Mouse (Mus musculus) cortical plate, adult 2 months (tissue): ENCODE measurements around the gene Tomm40. TPM values are rescaled to one million over a fixed set of nuclear protein-coding genes. Genes with fewer than 3 reads are reported as not detected.
A peak's percentile ranks its signal among the peaks of the same experiment; 100 is the strongest.

ENCODE experiments used
- H3K27ac ChIP-seq: fragments of 200-500 bp; 2 replicates; pipeline ENCODE4 v1.5.1; 2012; ENCODE audit warnings: low read length, control low read depth, inconsistent platforms; ENCODE audit not compliant: insufficient read depth
- H3K4me1 ChIP-seq: fragments of 200-500 bp; 2 replicates; pipeline ENCODE4 v1.6.1; 2011; ENCODE audit warnings: low read length; ENCODE audit not compliant: control insufficient read depth, insufficient read depth
- H3K4me3 ChIP-seq: fragments of 200-500 bp; 2 replicates; pipeline ENCODE4 v1.5.1; 2011; ENCODE audit warnings: mild to moderate bottlenecking, low read length, control low read depth; ENCODE audit not compliant: insufficient read depth
- CTCF ChIP-seq: fragments of 200-500 bp; IDR thresholded peaks from 2 replicates; pipeline ENCODE4 v1.5.1; 2011; ENCODE audit warnings: mild to moderate bottlenecking, control low read depth, low read length; ENCODE audit not compliant: insufficient read depth; ENCODE audit errors: extremely low read depth
- POLR2A ChIP-seq: fragments of 200-500 bp; IDR thresholded peaks from 2 replicates; pipeline ENCODE4 v1.6.1; 2011; ENCODE audit warnings: mild to moderate bottlenecking, low read length, control low read depth; ENCODE audit not compliant: insufficient read depth; ENCODE audit errors: extremely low read depth
- polyA plus RNA-seq: library from polyadenylated mRNA; depleted of rRNA; stranded (reverse); fragments of >200 nt; gene quantifications from 2 replicates; pipeline ENCODE4 v1.2.3, GENCODE M21; 2012; rRNA removed

Tomm40 gene
- 108 TPM in 2 replicates for polyA plus RNA-seq

GRCm38 (mm10) chr7:19715239-19716054 lies at the start of gene Tomm40:
Tomm40 (minus strand) TSS chr7:19715438.
- TF ChIP-seq POLR2A, result peak; percentile 39; the same call in 1 of the 2 replicates
- TF ChIP-seq CTCF, result no peak
- peak within 1 kb of the TSS; percentile 44 for H3K4me3 ChIP-seq
- H3K27ac ChIP-seq, result peak within 1 kb of the TSS; percentile 18
- H3K4me1 ChIP-seq, result no peaks in the 10 kb centered on the region

GRCm38 (mm10) chr7:19764581-19764980 lies 49.3 kb upstream of the Tomm40 start:
- Histone ChIP-seq H3K27ac (no peak overlapping the region), H3K4me3 (no peak overlapping the region), H3K4me1 (no peaks in the 10 kb centered on the region)
- TF ChIP-seq CTCF (no peak), POLR2A (no peak)

DNA sequence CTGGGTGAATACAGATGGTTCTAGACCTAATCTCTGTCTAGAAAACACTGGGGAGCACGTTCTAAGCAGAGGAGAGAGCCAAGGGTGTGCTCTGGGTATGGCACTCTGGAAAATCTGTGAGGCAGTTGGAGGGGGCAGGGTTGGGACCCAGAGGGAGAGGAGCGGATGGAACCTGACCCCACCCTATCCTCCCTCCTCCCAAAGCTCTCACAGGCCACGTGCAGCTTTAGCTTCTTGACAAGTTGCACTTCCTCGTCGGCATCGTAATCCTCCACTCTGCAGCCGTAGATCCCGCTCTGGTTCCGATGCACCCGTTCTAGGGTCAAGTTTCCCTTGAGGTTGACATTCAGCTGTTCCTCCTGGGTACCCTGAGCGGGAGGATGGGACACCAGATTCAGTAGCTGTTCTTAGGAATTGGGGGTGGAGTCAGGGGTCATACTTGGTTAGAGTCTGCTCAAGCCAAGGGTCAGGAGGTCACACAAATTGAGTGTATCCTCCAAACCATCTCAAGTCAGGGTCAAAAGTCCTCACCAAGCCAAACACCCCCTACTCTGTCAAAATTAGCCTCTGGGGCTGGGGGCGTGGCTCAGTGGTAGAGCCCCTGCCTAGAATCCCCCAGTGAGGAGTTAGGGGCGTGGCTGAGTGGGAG lies 48.7 kb upstream of the Tomm40 start:
- no peak overlapping the region for H3K27ac ChIP-seq
- H3K4me1 ChIP-seq, result no peaks in the 10 kb centered on the region
- H3K4me3 ChIP-seq, result no peak overlapping the region
- TF ChIP-seq CTCF (no peak), POLR2A (no peak)

DNA sequence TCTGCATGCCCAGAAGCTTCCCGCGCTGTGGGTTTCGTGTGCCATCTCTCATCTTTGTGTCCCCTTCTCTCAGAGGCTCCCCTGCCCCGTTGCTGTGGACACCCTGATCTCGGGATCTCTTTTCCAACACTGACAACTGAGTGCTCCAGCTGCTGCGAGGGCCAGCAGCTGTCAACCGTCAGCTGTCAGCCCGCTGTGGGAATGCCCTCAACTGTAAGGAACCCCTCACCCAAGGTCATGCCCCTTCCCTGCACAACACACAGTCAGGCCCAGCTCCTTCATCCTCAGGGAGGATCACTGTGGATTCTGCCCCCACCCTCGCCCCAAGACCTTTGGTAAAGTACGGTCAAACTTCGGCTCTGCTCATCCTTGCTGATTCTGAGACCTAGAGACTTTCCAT lies 47.0 kb upstream of the Tomm40 start:
- Histone ChIP-seq H3K27ac (no peak overlapping the region), H3K4me3 (no peak overlapping the region), H3K4me1 (no peaks in the 10 kb centered on the region)
- TF ChIP-seq POLR2A (no peak), CTCF (no peak)

GRCm38 (mm10) chr7:19760021-19760420 lies 44.8 kb upstream of the Tomm40 start:
- TF ChIP-seq POLR2A, result no peak
- no peak for TF ChIP-seq CTCF

DNA sequence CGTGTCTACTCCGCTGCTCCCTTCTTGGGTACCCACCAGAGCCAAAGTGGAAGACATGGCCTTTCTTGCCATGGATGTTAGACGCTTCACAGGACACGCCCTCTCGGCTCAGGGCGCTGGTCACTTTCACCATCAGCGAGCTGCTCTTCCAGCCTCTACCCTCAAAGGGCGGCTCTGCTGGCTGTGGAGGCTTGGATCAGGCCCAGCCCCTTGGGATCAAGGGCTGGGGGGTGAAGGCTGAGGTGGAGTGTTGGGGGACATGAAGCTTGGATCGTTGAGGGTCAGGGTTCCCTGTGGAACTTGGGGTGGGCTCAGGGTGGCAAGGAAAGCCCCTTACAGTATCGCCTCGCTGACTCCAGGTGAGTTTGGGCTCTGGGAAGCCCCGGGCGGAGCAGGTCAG lies 43.4 kb upstream of the Tomm40 start:
- TF ChIP-seq CTCF, result no peak
- TF ChIP-seq POLR2A, result no peak
- H3K27ac ChIP-seq, result no peak overlapping the region
- H3K4me3 ChIP-seq, result no peak overlapping the region
- H3K4me1 ChIP-seq, result no peaks in the 10 kb centered on the region

More at GRCm38 (mm10) chr7:19760021-19760420, 44.8 kb upstream of the Tomm40 start:
- H3K27ac ChIP-seq, result no peak overlapping the region
- no peaks in the 10 kb centered on the region for H3K4me1 ChIP-seq
- H3K4me3 ChIP-seq, result no peak overlapping the region

GRCm38 (mm10) chr7:19755851-19756786 lies 40.9 kb upstream of the Tomm40 start:
- Histone ChIP-seq H3K4me3 (no peak overlapping the region), H3K4me1 (no peaks in the 10 kb centered on the region), H3K27ac (peak overlapping the region; percentile 49)
- TF ChIP-seq POLR2A, result no peak
- TF ChIP-seq CTCF, result no peak

DNA sequence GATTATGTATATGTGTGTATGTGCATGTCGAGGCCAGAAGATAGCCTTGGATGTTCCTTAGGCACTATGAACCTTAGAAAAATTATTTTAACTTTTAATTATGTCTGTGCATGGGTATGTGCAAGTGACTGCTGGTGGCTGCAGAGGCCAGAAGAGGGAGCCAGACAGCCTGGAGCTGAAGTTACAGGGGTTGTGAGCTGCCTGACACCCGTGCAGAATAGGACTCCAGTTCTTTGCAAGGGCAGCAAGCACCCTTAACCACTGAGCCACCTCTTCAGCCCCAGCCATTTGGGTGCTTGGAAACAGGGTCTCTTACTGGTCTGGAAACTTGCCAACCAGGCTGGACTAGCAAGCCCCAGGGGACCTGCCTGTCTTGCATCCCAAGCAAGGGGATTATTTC lies 39.8 kb upstream of the Tomm40 start:
- Histone ChIP-seq H3K4me1 (no peaks in the 10 kb centered on the region), H3K27ac (no peak overlapping the region), H3K4me3 (no peak overlapping the region)
- TF ChIP-seq POLR2A (no peak), CTCF (no peak)

DNA sequence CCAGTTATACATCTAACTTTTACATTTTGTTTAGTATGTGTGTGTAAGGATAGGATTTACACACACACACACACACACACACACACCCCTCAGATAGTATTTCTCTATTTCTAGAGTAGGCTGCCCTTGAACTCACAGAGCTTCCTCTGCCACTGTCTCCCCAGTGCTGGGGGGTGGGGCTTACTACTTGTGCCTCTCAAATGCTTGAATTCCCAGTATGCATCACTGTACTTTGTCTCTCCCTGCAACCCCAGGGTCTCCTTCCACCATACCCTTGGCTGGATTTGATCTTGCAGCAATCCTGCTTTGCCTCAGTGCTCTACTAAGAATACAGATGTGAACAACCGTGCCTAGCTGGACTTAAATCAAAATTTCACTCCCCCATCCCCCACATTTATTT lies 38.8 kb upstream of the Tomm40 start:
- no peak for TF ChIP-seq POLR2A
- TF ChIP-seq CTCF, result no peak
- Histone ChIP-seq H3K27ac (no peak overlapping the region), H3K4me3 (no peak overlapping the region), H3K4me1 (no peaks in the 10 kb centered on the region)
